Mouse (Mus musculus): Measurements from ENCODE around the gene Prickle2. TPM values are rescaled to one million over a fixed set of nuclear protein-coding genes. Genes with fewer than 3 reads are reported as not detected.

Gene Prickle2
- 7.4 and 7.6 TPM in 2 replicates for polyA plus RNA-seq (2015; fragmentation: Nextera tagmentation; extraction: Ambion mirVana)

GRCm38 (mm10) chr6:92706145-92706466, at the start of gene Prickle2:
TSS of gene Prickle2 (minus strand) at chr6:92706155.
- under 1% methylated on average over 20 of the region's 24 CpGs for WGBS
- no peaks in the 10 kb centered on the region for H3K9me3 ChIP-seq
- peaks cover 17% of the 10 kb centered on the region for H3K4me1 ChIP-seq
- peak within 1 kb of the TSS; percentile 63 for H3K9ac ChIP-seq
- H3K36me3 ChIP-seq, result no peaks in the 10 kb centered on the region
- 0 out of 2 replicates have a peak within 1 kb of the TSS, but pooled peaks have one; percentile 34 for H3K27ac ChIP-seq
- peak; percentile 96 for ATAC-seq (ENCODE audit: borderline replicate concordance, extremely low read depth, low FRiP score, low TSS enrichment)
- H3K4me2 ChIP-seq, result peak within 1 kb of the TSS; percentile 96
- H3K4me3 ChIP-seq, result peak within 1 kb of the TSS; percentile 69
- H3K27me3 ChIP-seq, result no peaks in the 10 kb centered on the region

GRCm38 (mm10) chr6:92752737-92753136, 46.8 kb upstream of the Prickle2 start:
- Histone ChIP-seq H3K9ac (no peak overlapping the region), H3K4me3 (no peak overlapping the region), H3K27ac (no peak overlapping the region), H3K9me3 (no peaks in the 10 kb centered on the region), H3K36me3 (no peaks in the 10 kb centered on the region), H3K27me3 (no peaks in the 10 kb centered on the region), H3K4me2 (no peak overlapping the region), H3K4me1 (no peaks in the 10 kb centered on the region)
- WGBS, result 55% methylated on average over 2 of the region's 2 CpGs
- ATAC-seq (ENCODE audit: borderline replicate concordance, extremely low read depth, low FRiP score, low TSS enrichment), result no peak

- 50% methylated on average over 4 of the region's 4 CpGs for WGBS
- H3K4me3 ChIP-seq, result no peak overlapping the region
- no peak overlapping the region for H3K9ac ChIP-seq
- H3K4me1 ChIP-seq, result no peaks in the 10 kb centered on the region
- ATAC-seq (ENCODE audit: borderline replicate concordance, extremely low read depth, low FRiP score, low TSS enrichment), result no peak
- H3K36me3 ChIP-seq, result no peaks in the 10 kb centered on the region
- no peaks in the 10 kb centered on the region for H3K9me3 ChIP-seq
- no peak overlapping the region for H3K27ac ChIP-seq
- H3K4me2 ChIP-seq, result no peak overlapping the region
- no peaks in the 10 kb centered on the region for H3K27me3 ChIP-seq
Measured at GRCm38 (mm10) chr6:92749420-92749819, 43.5 kb upstream of the Prickle2 start.

GRCm38 (mm10) chr6:92743605-92744004, 37.6 kb upstream of the Prickle2 start:
- H3K9ac ChIP-seq, result no peak overlapping the region
- no peak for ATAC-seq (ENCODE audit: borderline replicate concordance, extremely low read depth, low FRiP score, low TSS enrichment)

GRCm38 (mm10) chr6:92737116-92737515, 31.2 kb upstream of the Prickle2 start:
- Histone ChIP-seq H3K4me2 (no peak overlapping the region), H3K27ac (no peak overlapping the region), H3K9ac (no peak overlapping the region), H3K9me3 (no peaks in the 10 kb centered on the region), H3K4me1 (no peaks in the 10 kb centered on the region), H3K27me3 (no peaks in the 10 kb centered on the region), H3K36me3 (no peaks in the 10 kb centered on the region), H3K4me3 (no peak overlapping the region)
- WGBS, result 84% methylated on average over 1 of the region's 1 CpGs
- ATAC-seq (ENCODE audit: borderline replicate concordance, extremely low read depth, low FRiP score, low TSS enrichment), result no peak

More at GRCm38 (mm10) chr6:92743605-92744004, 37.6 kb upstream of the Prickle2 start:
- Histone ChIP-seq H3K4me3 (no peak overlapping the region), H3K27ac (no peak overlapping the region), H3K36me3 (no peaks in the 10 kb centered on the region), H3K27me3 (no peaks in the 10 kb centered on the region), H3K4me2 (peak overlapping the region; percentile 28; the same call in 1 of the 2 replicates), H3K4me1 (no peaks in the 10 kb centered on the region), H3K9me3 (no peaks in the 10 kb centered on the region)
- WGBS, result 10% methylated on average over 11 of the region's 11 CpGs

- no peak overlapping the region for H3K4me3 ChIP-seq
- ATAC-seq (ENCODE audit: borderline replicate concordance, extremely low read depth, low FRiP score, low TSS enrichment), result no peak
- H3K27me3 ChIP-seq, result no peaks in the 10 kb centered on the region
- H3K4me2 ChIP-seq, result no peak overlapping the region
- H3K4me1 ChIP-seq, result peaks cover 3% of the 10 kb centered on the region
- H3K36me3 ChIP-seq, result no peaks in the 10 kb centered on the region
- no peaks in the 10 kb centered on the region for H3K9me3 ChIP-seq
- H3K27ac ChIP-seq, result no peak overlapping the region
- no peak overlapping the region for H3K9ac ChIP-seq
Measured at GRCm38 (mm10) chr6:92733651-92734050, 27.7 kb upstream of the Prickle2 start.

GRCm38 (mm10) chr6:92728514-92728913, 22.6 kb upstream of the Prickle2 start:
- WGBS, result 37% methylated on average over 7 of the region's 7 CpGs
- ATAC-seq (ENCODE audit: borderline replicate concordance, extremely low read depth, low FRiP score, low TSS enrichment), result no peak
- H3K4me1 ChIP-seq, result peaks cover 8% of the 10 kb centered on the region
- H3K27me3 ChIP-seq, result no peaks in the 10 kb centered on the region
- H3K36me3 ChIP-seq, result no peaks in the 10 kb centered on the region
- peak overlapping the region; percentile 31 for H3K4me2 ChIP-seq
- H3K4me3 ChIP-seq, result no peak overlapping the region
- no peaks in the 10 kb centered on the region for H3K9me3 ChIP-seq
- H3K9ac ChIP-seq, result no peak overlapping the region
- H3K27ac ChIP-seq, result no peak overlapping the region

- H3K9ac ChIP-seq, result no peak overlapping the region
- H3K27me3 ChIP-seq, result no peaks in the 10 kb centered on the region
- WGBS, result under 1% methylated on average over 10 of the region's 10 CpGs
- H3K4me1 ChIP-seq, result peaks cover 8% of the 10 kb centered on the region
- no peak; the same call in 1 of the 2 replicates for ATAC-seq (ENCODE audit: borderline replicate concordance, extremely low read depth, low FRiP score, low TSS enrichment)
- no peaks in the 10 kb centered on the region for H3K36me3 ChIP-seq
- H3K27ac ChIP-seq, result no peak overlapping the region
- no peaks in the 10 kb centered on the region for H3K9me3 ChIP-seq
- peak overlapping the region; percentile 31 for H3K4me2 ChIP-seq
- H3K4me3 ChIP-seq, result no peak overlapping the region
Measured at GRCm38 (mm10) chr6:92728084-92728483, 22.1 kb upstream of the Prickle2 start.

GRCm38 (mm10) chr6:92727351-92727986, 21.5 kb upstream of the Prickle2 start:
- no peak overlapping the region for H3K4me3 ChIP-seq
- WGBS, result 14% methylated on average over 7 of the region's 7 CpGs
- H3K27me3 ChIP-seq, result no peaks in the 10 kb centered on the region
- H3K4me1 ChIP-seq, result peaks cover 8% of the 10 kb centered on the region
- no peak overlapping the region for H3K9ac ChIP-seq
- ATAC-seq (ENCODE audit: borderline replicate concordance, extremely low read depth, low FRiP score, low TSS enrichment), result no peak
- no peak overlapping the region for H3K4me2 ChIP-seq
- no peaks in the 10 kb centered on the region for H3K36me3 ChIP-seq
- no peaks in the 10 kb centered on the region for H3K9me3 ChIP-seq
- no peak overlapping the region for H3K27ac ChIP-seq

- peaks cover 8% of the 10 kb centered on the region for H3K4me1 ChIP-seq
- H3K4me2 ChIP-seq, result no peak overlapping the region
- H3K4me3 ChIP-seq, result no peak overlapping the region
- H3K9me3 ChIP-seq, result no peaks in the 10 kb centered on the region
- no peak overlapping the region for H3K27ac ChIP-seq
- H3K9ac ChIP-seq, result no peak overlapping the region
- H3K27me3 ChIP-seq, result no peaks in the 10 kb centered on the region
- WGBS, result 56% methylated on average over 5 of the region's 5 CpGs
- no peaks in the 10 kb centered on the region for H3K36me3 ChIP-seq
- no peak for ATAC-seq (ENCODE audit: borderline replicate concordance, extremely low read depth, low FRiP score, low TSS enrichment)
Measured at GRCm38 (mm10) chr6:92726121-92726520, 20.2 kb upstream of the Prickle2 start.

- Histone ChIP-seq H3K27me3 (no peaks in the 10 kb centered on the region), H3K4me2 (no peak overlapping the region), H3K27ac (no peak overlapping the region), H3K4me3 (no peak overlapping the region), H3K9ac (no peak overlapping the region), H3K9me3 (no peaks in the 10 kb centered on the region), H3K4me1 (peaks cover 8% of the 10 kb centered on the region), H3K36me3 (no peaks in the 10 kb centered on the region)
- WGBS, result 78% methylated on average over 2 of the region's 2 CpGs
- no peak for ATAC-seq (ENCODE audit: borderline replicate concordance, extremely low read depth, low FRiP score, low TSS enrichment)
Measured at GRCm38 (mm10) chr6:92724394-92724793, 18.4 kb upstream of the Prickle2 start.

- WGBS, result 29% methylated on average over 3 of the region's 3 CpGs
- Histone ChIP-seq H3K9me3 (no peaks in the 10 kb centered on the region), H3K4me3 (no peak overlapping the region), H3K9ac (no peak overlapping the region), H3K36me3 (no peaks in the 10 kb centered on the region), H3K4me1 (no peaks in the 10 kb centered on the region), H3K27ac (no peak overlapping the region), H3K4me2 (no peak overlapping the region), H3K27me3 (no peaks in the 10 kb centered on the region)
- no peak for ATAC-seq (ENCODE audit: borderline replicate concordance, extremely low read depth, low FRiP score, low TSS enrichment)
Measured at GRCm38 (mm10) chr6:92715806-92716205, 9.9 kb upstream of the Prickle2 start.

- Histone ChIP-seq H3K9me3 (no peaks in the 10 kb centered on the region), H3K4me2 (no peak overlapping the region), H3K27ac (no peak overlapping the region), H3K36me3 (no peaks in the 10 kb centered on the region), H3K4me1 (no peaks in the 10 kb centered on the region), H3K27me3 (no peaks in the 10 kb centered on the region), H3K4me3 (no peak overlapping the region), H3K9ac (no peak overlapping the region)
- WGBS, result 87% methylated on average over 4 of the region's 4 CpGs
- no peak for ATAC-seq (ENCODE audit: borderline replicate concordance, extremely low read depth, low FRiP score, low TSS enrichment)
Measured at GRCm38 (mm10) chr6:92714748-92715147, 8.8 kb upstream of the Prickle2 start.
